Mouse (Mus musculus) midbrain, embryonic 13.5 days (tissue): Measurements from ENCODE around the gene Mup13. TPM values are rescaled to one million over a fixed set of nuclear protein-coding genes. Genes with fewer than 3 reads are reported as not detected.
"Not testable (repeated sequence)": the region's sequence is repeated elsewhere in the genome, so short reads cannot be mapped to it uniquely, and the experiment has no call there.

Experiments used
- ATAC-seq: fragments of 200-750 bp; cut with Nextera tagmentation; 2 replicates; pipeline ENCODE4 v1.8.0; 2017; ENCODE audit warnings: mild to moderate bottlenecking, moderate TSS enrichment, moderate library complexity
- H3K27ac ChIP-seq: fragments of 300-500 bp; sonication (generic); 2 replicates; pipeline ENCODE4 v1.5.1; 2015; ENCODE audit warnings: inconsistent platforms, mild to moderate bottlenecking, moderate library complexity
- H3K27me3 ChIP-seq: fragments of 300-500 bp; sonication (generic); 2 replicates; pipeline ENCODE4 v1.6.1; 2015; ENCODE audit warnings: mild to moderate bottlenecking, inconsistent platforms
- H3K36me3 ChIP-seq: fragments of 300-500 bp; sonication (generic); 2 replicates; pipeline ENCODE4 v1.6.1; 2015; ENCODE audit warnings: mild to moderate bottlenecking, inconsistent platforms
- H3K4me1 ChIP-seq: fragments of 300-500 bp; sonication (generic); replicated peaks from 2 replicates; pipeline ENCODE4 v1.6.1; 2015; ENCODE audit warnings: inconsistent platforms
- H3K4me2 ChIP-seq: fragments of 300-500 bp; sonication (generic); replicated peaks from 2 replicates; pipeline ENCODE4 v1.6.1; 2015; ENCODE audit warnings: moderate library complexity, mild to moderate bottlenecking, inconsistent platforms
- H3K4me3 ChIP-seq: fragments of 300-500 bp; sonication (generic); replicated peaks from 2 replicates; pipeline ENCODE4 v1.5.1; 2015; ENCODE audit warnings: mild to moderate bottlenecking, inconsistent platforms
- H3K9ac ChIP-seq: fragments of 300-500 bp; sonication (generic); replicated peaks from 2 replicates; pipeline ENCODE4 v1.6.1; 2015; ENCODE audit warnings: mild to moderate bottlenecking, inconsistent platforms
- H3K9me3 ChIP-seq: fragments of 300-500 bp; sonication (generic); 2 replicates; pipeline ENCODE4 v1.6.1; 2016; ENCODE audit warnings: mild to moderate bottlenecking, inconsistent platforms
- WGBS: fragments of 180-500 bp; shearing (Covaris S2); methylation state at CpG from one replicate; pipeline ENCODE4 v1.1.7; 2015; 5-methylcytosine and 5-hydroxymethylcytosine counted together
- polyA plus RNA-seq: library from polyadenylated mRNA; unstranded; fragments of >200 nt; fragmentation: Nextera tagmentation; extraction: Ambion mirVana; gene quantifications from 2 replicates; pipeline ENCODE4 v1.2.1, GENCODE M21; 2015

Mup13 gene
- not detected in 2 replicates for polyA plus RNA-seq

GRCm38 (mm10) chr4:61228186-61228585 is at the start of gene Mup13:
TSS of gene Mup13 (minus strand) at chr4:61228286.
- not testable (repeated sequence) for H3K27me3 ChIP-seq, ATAC-seq, H3K4me3 ChIP-seq, H3K4me1 ChIP-seq, H3K4me2 ChIP-seq, H3K9ac ChIP-seq, H3K27ac ChIP-seq, H3K36me3 ChIP-seq, H3K9me3 ChIP-seq
- WGBS: 86% methylated on average over 4 of the region's 4 CpGs

Other genes starting within 250 kb of the Mup13 start
- not detected in 2 replicates for gene Mup14, start 75.7 kb upstream of the Mup13 start, polyA plus RNA-seq
- gene Mup15, start 211.5 kb upstream of the Mup13 start, polyA plus RNA-seq: not detected in 2 replicates